Mouse (Mus musculus) lung, adult 18-20 months (tissue): ENCODE results near the gene Tgfbrap1.
"Not testable (repeated sequence)": the region's sequence is repeated elsewhere in the genome, so short reads cannot be mapped to it uniquely, and the experiment has no call there.

ENCODE experiments used
- DNase-seq, 2 experiments: peaks; one replicate each; pipeline ENCODE4 v3.0.0; 2022; ENCODE audit warnings: mixed read lengths in 2 of 2

Tgfbrap1 gene

GRCm38 (mm10) chr1:43110556-43110955 is 12.1 kb upstream of the Tgfbrap1 start:
- peak; percentile 40 to 65 for DNase-seq

DNA sequence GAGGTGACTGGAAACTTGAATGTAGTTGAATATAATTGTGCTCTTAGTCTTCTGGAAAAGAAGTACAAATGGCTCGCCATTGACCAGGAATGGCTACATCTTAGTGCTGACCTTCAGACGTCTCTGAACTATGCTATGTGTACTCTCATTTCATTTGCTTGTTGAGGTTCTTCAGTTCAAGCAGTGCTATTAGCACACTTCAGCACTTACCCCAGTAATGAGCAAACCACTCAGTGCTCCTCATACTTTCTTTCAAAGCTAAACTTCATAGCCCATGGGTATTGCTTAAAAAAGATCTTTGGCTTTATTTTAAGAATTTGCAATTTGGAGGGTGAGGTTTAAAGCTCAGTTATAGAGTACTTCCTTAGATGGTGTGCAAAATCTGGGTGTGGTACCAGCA is 10.3 kb upstream of the Tgfbrap1 start:
- DNase-seq = peak in 1 of 2 experiments; percentile 7

GRCm38 (mm10) chr1:43094206-43094605 is 4.2 kb downstream of the Tgfbrap1 start:
- DNase-seq = no peak

GRCm38 (mm10) chr1:43092056-43093015 is 6.1 kb downstream of the Tgfbrap1 start:
- DNase-seq = peak; percentile 62 to 66

DNA sequence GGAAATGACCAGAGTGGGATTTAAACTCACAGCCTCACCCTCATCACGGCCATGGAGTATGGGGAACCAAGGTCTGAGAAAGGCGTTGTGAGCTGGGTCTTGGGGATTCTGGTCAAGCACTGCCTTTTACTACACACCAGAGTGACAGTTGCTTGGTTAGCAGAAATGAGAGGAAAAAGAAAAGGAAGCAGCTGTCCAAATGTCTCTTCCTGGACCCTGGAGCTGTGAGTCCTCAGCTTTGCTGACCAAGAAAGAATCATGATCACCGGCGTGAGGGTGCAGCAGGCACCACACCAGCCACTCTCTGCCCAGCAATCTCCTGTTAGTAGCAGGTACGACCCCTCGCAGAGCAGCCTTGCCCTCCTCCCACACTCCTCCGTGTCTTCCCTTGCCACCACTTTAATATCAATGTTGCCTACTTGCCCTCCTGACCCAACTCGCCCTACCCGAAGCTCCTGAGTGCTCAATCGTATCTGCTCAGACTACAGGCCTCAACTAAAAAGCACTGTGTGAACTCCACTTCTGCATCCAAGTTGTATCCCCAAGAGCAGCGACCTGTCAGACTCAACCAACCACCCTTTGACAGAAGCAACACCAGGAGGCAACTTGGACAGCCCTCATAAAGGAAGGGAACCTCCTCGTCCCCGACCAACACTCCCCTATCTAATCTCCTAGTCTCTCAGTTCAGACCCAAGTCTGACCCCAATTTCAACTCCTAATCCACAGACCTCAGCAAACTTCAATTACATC is 7.0 kb downstream of the Tgfbrap1 start:
- no peak for DNase-seq

- no peak for DNase-seq
Observed at GRCm38 (mm10) chr1:43090418-43090817, 8.0 kb downstream of the Tgfbrap1 start.

GRCm38 (mm10) chr1:43082946-43083345 is 15.5 kb downstream of the Tgfbrap1 start:
- DNase-seq = no peak

GRCm38 (mm10) chr1:43078124-43078523 is 20.3 kb downstream of the Tgfbrap1 start:
- no peak for DNase-seq

DNA sequence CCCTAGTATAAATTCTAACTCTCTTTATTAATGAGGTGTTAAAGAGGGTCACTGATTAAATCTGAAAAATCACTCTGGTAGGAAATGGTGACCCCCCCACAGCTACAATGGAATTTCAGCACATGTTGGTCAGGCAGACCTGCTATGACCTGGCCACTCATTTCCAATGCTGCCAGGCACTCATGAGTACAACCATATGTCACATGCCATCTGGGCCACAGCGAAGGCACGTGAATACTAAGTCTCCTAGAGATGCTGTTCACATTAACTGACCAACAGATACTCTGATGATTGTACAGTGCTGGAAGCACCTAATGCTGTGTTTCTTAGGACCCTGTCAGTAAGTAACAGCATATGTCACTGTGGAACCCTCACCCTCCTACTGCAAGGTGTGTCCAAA is 23.6 kb downstream of the Tgfbrap1 start:
- DNase-seq = no peak

GRCm38 (mm10) chr1:43072561-43072960 is 25.9 kb downstream of the Tgfbrap1 start:
- no peak for DNase-seq

GRCm38 (mm10) chr1:43072028-43072427 is 26.4 kb downstream of the Tgfbrap1 start:
- no peak for DNase-seq

DNA sequence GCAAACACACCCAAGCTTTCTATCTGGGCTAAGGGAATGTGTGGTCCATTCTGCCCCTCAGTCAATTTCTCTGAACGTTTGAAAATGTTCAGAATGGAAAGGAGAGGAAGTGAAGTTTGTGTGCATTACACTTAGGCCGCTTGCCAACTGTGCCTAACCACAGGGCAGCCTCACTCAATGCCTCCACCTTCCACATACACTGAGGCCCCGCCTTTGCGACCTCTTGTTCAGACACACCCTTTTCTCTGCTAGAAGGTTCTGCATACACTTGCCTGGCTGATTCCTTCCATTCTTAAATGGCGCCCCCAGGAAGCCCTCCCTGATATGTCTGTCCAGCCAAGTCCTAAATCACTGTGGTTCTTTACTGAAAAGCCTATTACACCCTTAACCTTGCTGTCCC is 27.7 kb downstream of the Tgfbrap1 start:
- DNase-seq = peak; percentile 55 to 64

- no peak for DNase-seq
Observed at GRCm38 (mm10) chr1:43067551-43067950, 30.9 kb downstream of the Tgfbrap1 start.

DNA sequence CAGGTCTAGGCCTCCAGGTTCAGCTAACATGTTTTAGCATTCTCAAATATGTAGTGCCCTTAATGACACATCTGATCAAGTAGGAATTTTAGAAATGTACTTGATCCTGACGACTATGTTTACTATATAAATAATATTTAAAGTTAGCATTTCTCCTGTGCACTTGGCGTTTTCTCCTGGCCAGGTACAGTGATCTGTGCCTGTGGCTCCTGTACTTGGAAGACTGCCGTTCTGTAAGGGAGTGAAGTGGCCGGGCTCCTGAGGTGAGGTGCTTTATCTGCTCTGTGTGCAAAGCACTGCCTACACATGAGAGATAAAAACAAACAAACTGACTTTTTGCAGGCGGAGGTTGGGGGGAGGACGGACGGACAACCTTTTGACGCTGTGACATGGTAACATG is 31.9 kb downstream of the Tgfbrap1 start:
- peak in 1 of 2 experiments; percentile 29 for DNase-seq

DNA sequence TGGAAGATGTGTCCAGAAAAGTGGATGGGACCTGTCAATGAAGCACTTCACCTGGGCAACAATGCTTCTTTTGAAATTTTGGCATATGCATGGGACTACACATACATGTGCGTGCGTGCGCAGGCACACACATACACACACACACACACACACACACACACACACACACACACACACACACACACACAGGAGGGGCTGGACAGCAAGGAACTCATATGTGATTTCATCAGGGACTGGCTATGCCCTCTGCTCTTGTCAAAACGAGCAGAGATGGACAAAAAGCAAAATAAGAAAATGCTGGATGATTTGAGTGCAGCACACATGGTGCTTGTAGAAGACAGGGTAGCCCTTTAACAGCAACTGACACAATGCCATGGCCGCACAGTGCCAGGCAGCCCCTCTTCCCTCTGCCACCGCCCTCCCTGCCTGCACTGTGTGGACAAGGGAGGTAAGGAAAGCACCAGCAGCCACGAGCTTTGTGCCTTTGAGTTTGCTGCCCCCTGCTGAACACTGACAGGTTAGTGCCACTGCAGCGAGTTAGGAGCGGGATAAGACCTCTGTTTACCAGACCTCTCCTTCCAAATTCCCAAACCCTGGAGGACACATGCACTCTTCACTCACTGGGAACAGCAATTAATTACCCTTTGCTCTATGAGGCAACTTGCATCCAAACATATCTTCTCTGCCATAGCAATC is 32.7 kb downstream of the Tgfbrap1 start:
- DNase-seq = peak; percentile 63 to 72

DNA sequence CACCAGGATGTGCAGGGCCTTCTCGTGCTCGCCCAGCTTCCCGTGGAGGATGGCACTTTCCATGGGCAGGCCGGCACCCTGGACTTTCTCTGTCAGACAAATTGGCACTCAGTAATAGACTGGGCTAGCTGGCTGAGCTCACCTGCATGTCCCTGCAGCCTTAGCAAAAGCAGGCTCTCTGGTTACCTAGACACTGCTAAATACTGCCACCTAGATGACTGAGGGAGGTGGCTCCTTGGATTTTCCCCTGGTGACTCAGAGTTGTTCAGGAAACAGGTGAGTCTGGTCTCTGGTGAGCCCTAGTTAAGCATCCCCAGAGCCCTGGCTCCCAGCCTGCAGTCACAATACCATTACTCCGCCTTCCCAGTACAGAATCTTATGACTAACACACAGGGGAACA is 46.5 kb downstream of the Tgfbrap1 start:
- peak in 1 of 2 experiments; percentile 8 for DNase-seq

- DNase-seq = no peak
Observed at GRCm38 (mm10) chr1:43047811-43048210, 50.6 kb downstream of the Tgfbrap1 start.

DNA sequence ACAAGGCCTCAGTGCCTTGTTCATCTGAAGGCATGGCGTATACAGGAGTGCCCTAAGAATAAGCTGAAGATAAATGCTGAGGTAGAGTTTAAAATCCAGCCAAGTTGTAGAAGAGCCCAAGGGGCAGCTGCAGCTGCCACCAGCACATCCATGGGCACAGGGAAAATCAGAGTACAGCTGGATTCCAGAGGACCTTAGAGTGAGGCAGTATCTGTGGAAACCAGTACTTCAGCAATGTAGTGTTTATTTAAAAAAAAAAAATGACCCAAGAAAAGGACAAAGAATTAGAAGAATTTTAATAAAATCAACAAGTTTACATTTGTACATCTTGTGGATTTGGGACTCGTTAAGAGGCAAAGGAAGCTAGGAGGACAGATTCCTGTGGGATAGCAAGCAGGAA is 51.4 kb downstream of the Tgfbrap1 start:
- DNase-seq = no peak

- no peak for DNase-seq
Observed at GRCm38 (mm10) chr1:43045204-43045982, 53.0 kb downstream of the Tgfbrap1 start.

DNA sequence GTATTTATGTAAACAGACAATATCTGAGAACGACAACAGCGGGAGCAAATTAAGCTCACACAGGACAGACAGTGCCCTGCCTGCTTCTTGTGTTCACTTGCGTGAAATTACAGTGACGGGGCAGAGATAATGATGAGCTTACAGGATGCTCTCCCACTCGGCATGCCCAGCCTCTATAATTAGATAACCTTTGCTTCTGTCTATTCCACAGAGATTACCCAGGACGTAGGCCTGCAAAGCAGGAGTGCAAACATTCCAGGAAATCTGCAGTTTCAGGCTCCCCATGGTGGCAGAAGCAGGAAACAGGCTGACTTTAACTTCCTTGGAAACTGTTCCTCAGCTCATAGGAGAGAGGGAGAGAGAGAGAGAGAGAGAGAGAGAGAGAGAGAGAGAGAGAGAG is 56.2 kb downstream of the Tgfbrap1 start:
- DNase-seq = no peak

GRCm38 (mm10) chr1:43036014-43036413 is 62.4 kb downstream of the Tgfbrap1 start:
- no peak for DNase-seq

DNA sequence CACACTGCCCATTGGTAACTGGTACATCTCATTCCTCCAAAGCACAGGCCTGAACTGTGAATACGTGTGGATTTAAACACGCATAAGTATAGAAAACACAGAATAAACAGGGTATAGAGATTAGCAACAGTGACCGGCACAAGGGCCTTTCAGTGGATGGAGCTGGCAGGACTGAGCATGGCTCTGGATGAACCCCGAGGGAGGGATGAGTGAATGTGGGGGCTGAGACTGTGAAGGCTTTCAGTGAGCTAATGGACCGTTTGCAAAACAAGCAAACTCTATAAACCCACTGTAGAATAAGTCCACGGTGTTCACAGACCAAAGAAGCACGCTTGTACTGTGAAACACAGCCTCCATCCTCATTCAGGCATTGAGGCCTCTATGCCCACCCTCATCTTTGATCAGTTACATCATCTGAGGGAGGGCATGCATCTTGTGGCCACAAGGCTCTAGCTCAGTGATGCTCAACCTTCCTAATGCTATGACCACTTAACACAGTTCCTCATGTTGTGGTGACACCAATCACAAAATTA is 83.2 kb downstream of the Tgfbrap1 start:
- DNase-seq = not testable (repeated sequence)
